Mouse (Mus musculus): ENCODE results near the gene Nedd4. TPM values are rescaled to one million over a fixed set of nuclear protein-coding genes. Genes with fewer than 3 reads are reported as not detected.
A peak's percentile ranks its signal among the peaks of the same experiment; 100 is the strongest.

Nedd4 gene
- polyA plus RNA-seq, 1 experiment = 26.9 TPM

GRCm38 (mm10) chr9:72766789-72767349 is 104.7 kb downstream of the Nedd4 start:
- H3K36me3 ChIP-seq (ENCODE audit: control insufficient read depth, insufficient read depth, low read length) = no peaks in the 10 kb centered on the region
- no peaks in the 10 kb centered on the region for H3K27me3 ChIP-seq (ENCODE audit: control insufficient read depth, insufficient read depth, low read length)
- peaks cover 3% of the 10 kb centered on the region for H3K4me1 ChIP-seq (ENCODE audit: control insufficient read depth, insufficient read depth, low read length)
- peak overlapping the region; percentile 47 for H3K4me3 ChIP-seq (ENCODE audit: control insufficient read depth, low read depth, low read length)
- TF ChIP-seq POLR2A (IDR thresholded peaks at IDR 0.05; ENCODE audit: control insufficient read depth, low read depth, low read length) (no peak), CTCF (IDR thresholded peaks at IDR 0.05; ENCODE audit: control insufficient read depth, insufficient read depth, insufficient replicate concordance, low read depth, low read length) (peak; percentile 64; the same call in 1 of the 2 replicates)
- H3K27ac ChIP-seq (ENCODE audit: control insufficient read depth, insufficient read depth, low read depth, low read length) = no peak overlapping the region

- Histone ChIP-seq H3K27me3 (ENCODE audit: control insufficient read depth, insufficient read depth, low read length) (no peaks in the 10 kb centered on the region), H3K4me1 (ENCODE audit: control insufficient read depth, insufficient read depth, low read length) (no peaks in the 10 kb centered on the region), H3K4me3 (ENCODE audit: control insufficient read depth, low read depth, low read length) (no peak overlapping the region), H3K27ac (ENCODE audit: control insufficient read depth, insufficient read depth, low read depth, low read length) (no peak overlapping the region), H3K36me3 (ENCODE audit: control insufficient read depth, insufficient read depth, low read length) (no peaks in the 10 kb centered on the region)
- TF ChIP-seq POLR2A (IDR thresholded peaks at IDR 0.05; ENCODE audit: control insufficient read depth, low read depth, low read length) = no peak
Observed at GRCm38 (mm10) chr9:72775022-72775421, 112.9 kb downstream of the Nedd4 start.

- Histone ChIP-seq H3K27me3 (ENCODE audit: control insufficient read depth, insufficient read depth, low read length) (no peaks in the 10 kb centered on the region), H3K36me3 (ENCODE audit: control insufficient read depth, insufficient read depth, low read length) (no peaks in the 10 kb centered on the region), H3K4me1 (ENCODE audit: control insufficient read depth, insufficient read depth, low read length) (no peaks in the 10 kb centered on the region), H3K27ac (ENCODE audit: control insufficient read depth, insufficient read depth, low read depth, low read length) (no peak overlapping the region), H3K4me3 (ENCODE audit: control insufficient read depth, low read depth, low read length) (no peak overlapping the region)
- no peak for TF ChIP-seq CTCF (IDR thresholded peaks at IDR 0.05; ENCODE audit: control insufficient read depth, insufficient read depth, insufficient replicate concordance, low read depth, low read length)
- no peak for TF ChIP-seq POLR2A (IDR thresholded peaks at IDR 0.05; ENCODE audit: control insufficient read depth, low read depth, low read length)
Observed at GRCm38 (mm10) chr9:72779004-72779403, 116.9 kb downstream of the Nedd4 start.

- TF ChIP-seq POLR2A (IDR thresholded peaks at IDR 0.05; ENCODE audit: control insufficient read depth, low read depth, low read length) (no peak), CTCF (IDR thresholded peaks at IDR 0.05; ENCODE audit: control insufficient read depth, insufficient read depth, insufficient replicate concordance, low read depth, low read length) (no peak)
- Histone ChIP-seq H3K27ac (ENCODE audit: control insufficient read depth, insufficient read depth, low read depth, low read length) (no peak overlapping the region), H3K4me1 (ENCODE audit: control insufficient read depth, insufficient read depth, low read length) (no peaks in the 10 kb centered on the region), H3K27me3 (ENCODE audit: control insufficient read depth, insufficient read depth, low read length) (no peaks in the 10 kb centered on the region), H3K36me3 (ENCODE audit: control insufficient read depth, insufficient read depth, low read length) (no peaks in the 10 kb centered on the region), H3K4me3 (ENCODE audit: control insufficient read depth, low read depth, low read length) (no peak overlapping the region)
Observed at GRCm38 (mm10) chr9:72779733-72780132, 117.6 kb downstream of the Nedd4 start.

- Histone ChIP-seq H3K27me3 (ENCODE audit: control insufficient read depth, insufficient read depth, low read length) (no peaks in the 10 kb centered on the region), H3K4me1 (ENCODE audit: control insufficient read depth, insufficient read depth, low read length) (no peaks in the 10 kb centered on the region), H3K27ac (ENCODE audit: control insufficient read depth, insufficient read depth, low read depth, low read length) (no peak overlapping the region), H3K36me3 (ENCODE audit: control insufficient read depth, insufficient read depth, low read length) (no peaks in the 10 kb centered on the region), H3K4me3 (ENCODE audit: control insufficient read depth, low read depth, low read length) (no peak overlapping the region)
- TF ChIP-seq CTCF (IDR thresholded peaks at IDR 0.05; ENCODE audit: control insufficient read depth, insufficient read depth, insufficient replicate concordance, low read depth, low read length) (no peak), POLR2A (IDR thresholded peaks at IDR 0.05; ENCODE audit: control insufficient read depth, low read depth, low read length) (no peak)
Observed at GRCm38 (mm10) chr9:72780694-72781093, 118.5 kb downstream of the Nedd4 start.

GRCm38 (mm10) chr9:72781466-72781865 is 119.3 kb downstream of the Nedd4 start:
- Histone ChIP-seq H3K27ac (ENCODE audit: control insufficient read depth, insufficient read depth, low read depth, low read length) (no peak overlapping the region), H3K4me1 (ENCODE audit: control insufficient read depth, insufficient read depth, low read length) (no peaks in the 10 kb centered on the region), H3K27me3 (ENCODE audit: control insufficient read depth, insufficient read depth, low read length) (no peaks in the 10 kb centered on the region), H3K36me3 (ENCODE audit: control insufficient read depth, insufficient read depth, low read length) (no peaks in the 10 kb centered on the region), H3K4me3 (ENCODE audit: control insufficient read depth, low read depth, low read length) (no peak overlapping the region)
- TF ChIP-seq POLR2A (IDR thresholded peaks at IDR 0.05; ENCODE audit: control insufficient read depth, low read depth, low read length) (no peak), CTCF (IDR thresholded peaks at IDR 0.05; ENCODE audit: control insufficient read depth, insufficient read depth, insufficient replicate concordance, low read depth, low read length) (no peak)

- Histone ChIP-seq H3K4me3 (ENCODE audit: control insufficient read depth, low read depth, low read length) (no peak overlapping the region), H3K27me3 (ENCODE audit: control insufficient read depth, insufficient read depth, low read length) (no peaks in the 10 kb centered on the region), H3K4me1 (ENCODE audit: control insufficient read depth, insufficient read depth, low read length) (no peaks in the 10 kb centered on the region), H3K27ac (ENCODE audit: control insufficient read depth, insufficient read depth, low read depth, low read length) (no peak overlapping the region), H3K36me3 (ENCODE audit: control insufficient read depth, insufficient read depth, low read length) (no peaks in the 10 kb centered on the region)
- TF ChIP-seq POLR2A (IDR thresholded peaks at IDR 0.05; ENCODE audit: control insufficient read depth, low read depth, low read length) (no peak), CTCF (IDR thresholded peaks at IDR 0.05; ENCODE audit: control insufficient read depth, insufficient read depth, insufficient replicate concordance, low read depth, low read length) (no peak)
Observed at GRCm38 (mm10) chr9:72782121-72782520, 120.0 kb downstream of the Nedd4 start.

GRCm38 (mm10) chr9:72787732-72788131 is 125.6 kb downstream of the Nedd4 start:
- TF ChIP-seq CTCF (IDR thresholded peaks at IDR 0.05; ENCODE audit: control insufficient read depth, insufficient read depth, insufficient replicate concordance, low read depth, low read length) (no peak), POLR2A (IDR thresholded peaks at IDR 0.05; ENCODE audit: control insufficient read depth, low read depth, low read length) (no peak)
- Histone ChIP-seq H3K4me1 (ENCODE audit: control insufficient read depth, insufficient read depth, low read length) (no peaks in the 10 kb centered on the region), H3K36me3 (ENCODE audit: control insufficient read depth, insufficient read depth, low read length) (no peaks in the 10 kb centered on the region), H3K27ac (ENCODE audit: control insufficient read depth, insufficient read depth, low read depth, low read length) (no peak overlapping the region), H3K27me3 (ENCODE audit: control insufficient read depth, insufficient read depth, low read length) (no peaks in the 10 kb centered on the region), H3K4me3 (ENCODE audit: control insufficient read depth, low read depth, low read length) (no peak overlapping the region)
